24 mouse cellular contexts compared by ENCODE assay signal in genomic region chr4:110225492-110225891, GRCm38 (mm10).
DNase-seq lines count a peak whose midpoint lies in the region; ATAC-seq and TF ChIP-seq lines count a peak whose summit lies in the region.
"Had no signal": no experiment of that assay in that cellular context is flagged by ENCODE, and none has a peak within 500 bp of the region (broad histone marks: within the 10 kb centered on the region; RNA-seq: fewer than 3 reads in every experiment).

No protein-coding gene starts in this region.

- H3K4me2 ChIP-seq in hindbrain, embryonic 11.5 days (replicated peaks; ENCODE audit: low read depth, low read length) = no peak overlapping the region
- H3K4me2 ChIP-seq in hindbrain, postnatal 0 days (ENCODE audit: low read depth, low read length) = no peak overlapping the region
- H3K4me2 ChIP-seq in neural tube, embryonic 13.5 days = no peak overlapping the region
- H3K4me2 ChIP-seq: embryonic facial prominence, embryonic 12.5 days; forebrain, embryonic 13.5 days; heart, embryonic 15.5 days; intestine, embryonic 15.5 days had no signal

- 0 out of 2 replicates have a peak, but pooled peaks cover 3% of the 10 kb centered on the region for H3K36me3 ChIP-seq in hindbrain, embryonic 11.5 days (ENCODE audit: control insufficient read depth, insufficient read depth, low read length)
- no peaks in the 10 kb centered on the region for H3K36me3 ChIP-seq in hindbrain, postnatal 0 days (ENCODE audit: insufficient read depth, low read length)
- peaks cover 47% of the 10 kb centered on the region for H3K36me3 ChIP-seq in neural tube, embryonic 13.5 days
- H3K36me3 ChIP-seq: embryonic facial prominence, embryonic 12.5 days; G1E; heart, embryonic 15.5 days; intestine, embryonic 15.5 days; limb, embryonic 10.5 days had no signal

- DNase-seq in cerebellum, adult 18-20 months = peak; percentile 16 to 18
- no peak for DNase-seq in cerebellum, postnatal 36 days
- DNase-seq in hindbrain, embryonic 11.5 days (ENCODE audit: low spot score) = peak; percentile 35
- no peak for DNase-seq in hindbrain, postnatal 0 days (ENCODE audit: low spot score)
- no peak for DNase-seq in left cerebral cortex, adult 2 months (ENCODE audit: extremely low spot score in 1 of 2, low spot score in 2 of 2)
- no peak for DNase-seq in left cerebral cortex, postnatal 14 days (ENCODE audit: low spot score in 2 of 2)
- DNase-seq in adrenal gland, postnatal 4 days (ENCODE audit: low spot score in 2 of 2) = no peak
- DNase-seq: adrenal gland, postnatal 10 days; gastrocnemius, postnatal 25 days; kidney, postnatal 25 days; liver, postnatal 0 days; lung, postnatal 10 days; right cerebral cortex, postnatal 14 days; thymus, postnatal 4 days had no signal

- no peak overlapping the region for H3K4me3 ChIP-seq in hindbrain, embryonic 11.5 days (ENCODE audit: low read depth, low read length)
- H3K4me3 ChIP-seq in hindbrain, postnatal 0 days (ENCODE audit: low read length) = no peak overlapping the region
- no peak overlapping the region for H3K4me3 ChIP-seq in left cerebral cortex, adult 2 months
- H3K4me3 ChIP-seq in neural tube, embryonic 13.5 days = no peak overlapping the region
- H3K4me3 ChIP-seq: embryonic facial prominence, embryonic 12.5 days; erythroblast, embryonic 14.5 days; forebrain, embryonic 13.5 days; heart, embryonic 15.5 days; intestine, embryonic 15.5 days; limb, embryonic 10.5 days had no signal

- ATAC-seq in hindbrain, embryonic 11.5 days (ENCODE audit: low FRiP score) = 0 out of 2 replicates have a peak, but pooled peaks have one; percentile 59
- no peak for ATAC-seq in hindbrain, postnatal 0 days
- peak; percentile 49; the same call in 1 of the 2 replicates for ATAC-seq in neural tube, embryonic 13.5 days (ENCODE audit: low read depth)
- ATAC-seq: activated CD4-positive, CD25-positive, alpha-beta regulatory T cell, adult 4 months; forebrain, embryonic 13.5 days; intestine, embryonic 15.5 days; liver, postnatal 0 days; midbrain, embryonic 16.5 days had no signal

- TF ChIP-seq CTCF in hindbrain, postnatal 0 days (IDR thresholded peaks at IDR 0.05; ENCODE audit: low read depth) = no peak
- no peak for TF ChIP-seq CTCF in left cerebral cortex, adult 2 months (IDR thresholded peaks at IDR 0.05)

- no peak overlapping the region for H3K9ac ChIP-seq in hindbrain, embryonic 11.5 days (ENCODE audit: low read depth, low read length)
- no peak overlapping the region for H3K9ac ChIP-seq in hindbrain, postnatal 0 days (replicated peaks; ENCODE audit: low read length)
- H3K9ac ChIP-seq in neural tube, embryonic 13.5 days = no peak overlapping the region
- H3K9ac ChIP-seq: embryonic facial prominence, embryonic 12.5 days; forebrain, embryonic 13.5 days; heart, embryonic 15.5 days; intestine, embryonic 15.5 days; liver, postnatal 0 days had no signal

- H3K27ac ChIP-seq in hindbrain, embryonic 11.5 days (ENCODE audit: low read depth, low read length) = no peak overlapping the region
- H3K27ac ChIP-seq in hindbrain, postnatal 0 days = no peak overlapping the region
- H3K27ac ChIP-seq in left cerebral cortex, adult 2 months = peak overlapping the region; percentile 40
- peak overlapping the region; percentile 75 for H3K27ac ChIP-seq in neural tube, embryonic 13.5 days (replicated peaks)
- H3K27ac ChIP-seq: embryonic facial prominence, embryonic 12.5 days; forebrain, embryonic 13.5 days; heart, embryonic 15.5 days; intestine, embryonic 15.5 days; limb, embryonic 10.5 days had no signal

- intact Hi-C loops in left cerebral cortex, adult 2 months (cut with DNase I) = loop anchor here (10.0 kb wide), 1 partner anchor 171 kb away; no protein-coding TSS in a partner anchor
- intact Hi-C loops in left cerebral cortex, postnatal 14 days (cut with DNase I) = no loop called here

- no peaks in the 10 kb centered on the region for H3K27me3 ChIP-seq in hindbrain, embryonic 11.5 days (ENCODE audit: control insufficient read depth, insufficient read depth, low read length)
- no peaks in the 10 kb centered on the region for H3K27me3 ChIP-seq in hindbrain, postnatal 0 days (ENCODE audit: insufficient read depth, low read length)
- H3K27me3 ChIP-seq in neural tube, embryonic 13.5 days = no peaks in the 10 kb centered on the region
- H3K27me3 ChIP-seq: embryonic facial prominence, embryonic 12.5 days; forebrain, embryonic 13.5 days; heart, embryonic 15.5 days; intestine, embryonic 15.5 days had no signal

- no peaks in the 10 kb centered on the region for H3K4me1 ChIP-seq in hindbrain, embryonic 11.5 days (replicated peaks; ENCODE audit: control insufficient read depth, insufficient read depth, low read length)
- H3K4me1 ChIP-seq in hindbrain, postnatal 0 days (ENCODE audit: insufficient read depth, low read length) = no peaks in the 10 kb centered on the region
- H3K4me1 ChIP-seq in neural tube, embryonic 13.5 days (replicated peaks) = peaks cover 44% of the 10 kb centered on the region
- H3K4me1 ChIP-seq: embryonic facial prominence, embryonic 12.5 days; intestine, embryonic 15.5 days had no signal

- WGBS in hindbrain, embryonic 11.5 days = 81% methylated on average over 10 of the region's 10 CpGs
- WGBS in hindbrain, postnatal 0 days = 65% methylated on average over 10 of the region's 10 CpGs
- WGBS in neural tube, embryonic 13.5 days = 56% methylated on average over 10 of the region's 10 CpGs

- H3K9me3 ChIP-seq in hindbrain, embryonic 11.5 days (ENCODE audit: control insufficient read depth, low read length) = no peaks in the 10 kb centered on the region
- no peaks in the 10 kb centered on the region for H3K9me3 ChIP-seq in hindbrain, postnatal 0 days (ENCODE audit: low read length)
- H3K9me3 ChIP-seq in neural tube, embryonic 13.5 days = no peaks in the 10 kb centered on the region
- H3K9me3 ChIP-seq: embryonic facial prominence, embryonic 12.5 days; forebrain, embryonic 13.5 days; heart, embryonic 15.5 days; intestine, embryonic 15.5 days; limb, embryonic 10.5 days had no signal

Comparison
In these comparisons a context has a peak if more than half of its experiments do, and no peak if none do; other contexts are left out.
1. DNase-seq: peak in cerebellum, adult 18-20 months (2 of 2) and hindbrain, embryonic 11.5 days (single experiment); none in cerebellum, postnatal 36 days (0 of 2), hindbrain, postnatal 0 days (single experiment), left cerebral cortex, adult 2 months (0 of 2), left cerebral cortex, postnatal 14 days (0 of 2) and adrenal gland, postnatal 4 days (0 of 2).
2. H3K27ac ChIP-seq: peak in left cerebral cortex, adult 2 months (single experiment) and neural tube, embryonic 13.5 days (single experiment); none in hindbrain, embryonic 11.5 days (single experiment) and hindbrain, postnatal 0 days (single experiment).